Mouse (Mus musculus) heart, embryonic 12.5 days (tissue): ENCODE results near the gene Coil. TPM values are rescaled to one million over a fixed set of nuclear protein-coding genes. Genes with fewer than 3 reads are reported as not detected.
A peak's percentile ranks its signal among the peaks of the same experiment; 100 is the strongest.

ENCODE experiments used
- ATAC-seq: fragments of 200-750 bp; cut with Nextera tagmentation; 2 replicates; pipeline ENCODE4 v1.8.0; 2017; ENCODE audit warnings: moderate TSS enrichment, moderate library complexity; ENCODE audit not compliant: insufficient number of reproducible peaks, low FRiP score
- H3K27ac ChIP-seq: fragments of 300-500 bp; sonication (generic); 2 replicates; pipeline ENCODE4 v1.5.1; 2016; ENCODE audit warnings: mild to moderate bottlenecking, moderate library complexity; ENCODE audit not compliant: poor library complexity, severe bottlenecking
- H3K27me3 ChIP-seq: fragments of 300-500 bp; sonication (generic); replicated peaks from 2 replicates; pipeline ENCODE4 v1.6.1; 2016; ENCODE audit warnings: mild to moderate bottlenecking, moderate library complexity
- H3K36me3 ChIP-seq: fragments of 300-500 bp; sonication (generic); 2 replicates; pipeline ENCODE4 v1.6.1; 2016; ENCODE audit warnings: mild to moderate bottlenecking, moderate library complexity
- H3K4me1 ChIP-seq: fragments of 300-500 bp; sonication (generic); replicated peaks from 2 replicates; pipeline ENCODE4 v1.6.1; 2016; ENCODE audit warnings: mild to moderate bottlenecking
- H3K4me2 ChIP-seq: fragments of 300-500 bp; sonication (generic); 2 replicates; pipeline ENCODE4 v1.6.1; 2016; ENCODE audit warnings: mild to moderate bottlenecking, moderate library complexity
- H3K4me3 ChIP-seq: fragments of 300-500 bp; sonication (generic); 2 replicates; pipeline ENCODE4 v1.5.1; 2016; ENCODE audit warnings: mild to moderate bottlenecking
- H3K9ac ChIP-seq: fragments of 300-500 bp; sonication (generic); 2 replicates; pipeline ENCODE4 v1.6.1; 2016; ENCODE audit warnings: mild to moderate bottlenecking, moderate library complexity
- H3K9me3 ChIP-seq: fragments of 300-500 bp; sonication (generic); replicated peaks from 2 replicates; pipeline ENCODE4 v1.6.1; 2016; ENCODE audit warnings: mild to moderate bottlenecking, moderate library complexity
- WGBS: fragments of 180-500 bp; shearing (Covaris S2); methylation state at CpG from one replicate; pipeline ENCODE4 v1.1.7; 2016; 5-methylcytosine and 5-hydroxymethylcytosine counted together
- polyA plus RNA-seq: library from polyadenylated mRNA; unstranded; fragments of >200 nt; fragmentation: Nextera tagmentation; extraction: Ambion mirVana; gene quantifications from 2 replicates; pipeline ENCODE4 v1.2.1, GENCODE M21; 2016

Coil gene
- polyA plus RNA-seq, 1 experiment from 2014 or later: 15.5 TPM

DNA sequence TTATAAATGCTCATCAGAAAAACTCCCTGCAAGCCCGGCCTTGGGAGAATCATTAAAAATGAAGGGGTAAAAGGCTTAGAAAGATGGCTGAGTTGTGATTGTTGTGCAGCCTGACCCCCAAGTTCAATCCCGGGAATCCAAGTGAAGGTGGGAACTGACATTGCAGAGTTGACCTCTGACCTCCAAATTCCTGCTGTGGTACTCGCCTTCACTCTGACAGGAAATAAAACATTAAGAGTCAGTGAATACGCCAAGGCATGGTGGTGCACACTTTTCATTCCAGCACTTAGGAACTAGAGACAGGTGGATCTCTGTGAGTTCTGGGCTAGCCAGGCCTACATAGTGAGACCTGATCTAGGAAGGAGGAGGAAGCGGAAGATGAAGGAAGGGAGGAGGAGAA, 35.4 kb downstream of the Coil start:
- no peak for ATAC-seq
- H3K27me3 ChIP-seq: no peaks in the 10 kb centered on the region
- no peak overlapping the region for H3K27ac ChIP-seq
- H3K4me1 ChIP-seq: peaks cover 27% of the 10 kb centered on the region
- 74% methylated on average over 5 of the region's 5 CpGs for WGBS
- H3K9me3 ChIP-seq: no peaks in the 10 kb centered on the region
- peaks cover 53% of the 10 kb centered on the region for H3K36me3 ChIP-seq
- H3K4me3 ChIP-seq: no peak overlapping the region
- no peak overlapping the region for H3K9ac ChIP-seq
- H3K4me2 ChIP-seq: no peak overlapping the region

- Histone ChIP-seq H3K9ac (no peak overlapping the region), H3K36me3 (peaks cover 62% of the 10 kb centered on the region)
Observed at GRCm38 (mm10) chr11:89006404-89006803, 36.4 kb downstream of the Coil start.

DNA sequence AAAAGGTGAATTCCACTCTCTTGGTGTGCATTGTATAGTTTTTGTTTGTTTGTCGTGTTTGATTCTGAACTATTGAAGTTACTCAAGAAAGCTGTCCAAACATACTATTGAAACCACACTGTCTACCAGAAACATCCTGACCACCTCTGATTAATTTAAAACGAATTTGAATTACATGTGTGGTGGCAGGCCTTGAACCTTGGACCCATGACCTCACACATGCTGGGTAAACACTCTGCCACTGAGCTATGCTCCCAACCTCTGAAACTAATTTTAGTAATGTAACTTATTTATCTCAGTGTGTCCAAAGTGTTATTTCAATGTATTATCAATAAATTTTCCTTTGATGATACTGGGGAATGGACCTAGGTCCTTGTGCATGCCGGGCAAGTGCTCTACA, 37.5 kb downstream of the Coil start:
- H3K4me3 ChIP-seq: no peak overlapping the region
- H3K4me1 ChIP-seq: peaks cover 12% of the 10 kb centered on the region
- H3K27ac ChIP-seq: no peak overlapping the region
- H3K4me2 ChIP-seq: no peak overlapping the region
- H3K27me3 ChIP-seq: no peaks in the 10 kb centered on the region
- WGBS: 90% methylated on average over 3 of the region's 3 CpGs
- H3K9me3 ChIP-seq: 0 out of 2 replicates have a peak, but pooled peaks cover 3% of the 10 kb centered on the region
- peaks cover 74% of the 10 kb centered on the region for H3K36me3 ChIP-seq
- no peak overlapping the region for H3K9ac ChIP-seq
- ATAC-seq: no peak

More at GRCm38 (mm10) chr11:89006404-89006803, 36.4 kb downstream of the Coil start:
- Histone ChIP-seq H3K27ac (no peak overlapping the region), H3K4me3 (no peak overlapping the region), H3K9me3 (no peaks in the 10 kb centered on the region), H3K27me3 (no peaks in the 10 kb centered on the region), H3K4me2 (no peak overlapping the region), H3K4me1 (peaks cover 20% of the 10 kb centered on the region)
- no peak for ATAC-seq

GRCm38 (mm10) chr11:89009066-89009465, 39.0 kb downstream of the Coil start:
- Histone ChIP-seq H3K36me3 (peaks cover 89% of the 10 kb centered on the region), H3K4me3 (no peak overlapping the region)
- 83% methylated on average over 9 of the region's 9 CpGs for WGBS

GRCm38 (mm10) chr11:89009496-89009895, 39.4 kb downstream of the Coil start:
- H3K4me3 ChIP-seq: no peak overlapping the region
- ATAC-seq: no peak
- WGBS: 85% methylated on average over 7 of the region's 7 CpGs
- H3K4me1 ChIP-seq: no peaks in the 10 kb centered on the region
- peaks cover 92% of the 10 kb centered on the region for H3K36me3 ChIP-seq
- no peak overlapping the region for H3K4me2 ChIP-seq
- H3K27ac ChIP-seq: no peak overlapping the region
- H3K9me3 ChIP-seq: 0 out of 2 replicates have a peak, but pooled peaks cover 3% of the 10 kb centered on the region
- 0 out of 2 replicates have a peak overlapping the region, but pooled peaks have one; percentile 25 for H3K9ac ChIP-seq
- no peaks in the 10 kb centered on the region for H3K27me3 ChIP-seq

More at GRCm38 (mm10) chr11:89009066-89009465, 39.0 kb downstream of the Coil start:
- no peak overlapping the region for H3K4me2 ChIP-seq
- H3K9ac ChIP-seq: no peak overlapping the region
- no peaks in the 10 kb centered on the region for H3K27me3 ChIP-seq
- 0 out of 2 replicates have a peak, but pooled peaks cover 3% of the 10 kb centered on the region for H3K9me3 ChIP-seq
- H3K27ac ChIP-seq: no peak overlapping the region
- no peak for ATAC-seq
- no peaks in the 10 kb centered on the region for H3K4me1 ChIP-seq

- peaks cover under 1% of the 10 kb centered on the region; the same call in 1 of the 2 replicates for H3K4me1 ChIP-seq
- H3K4me2 ChIP-seq: no peak overlapping the region
- 88% methylated on average over 5 of the region's 5 CpGs for WGBS
- peaks cover 93% of the 10 kb centered on the region for H3K36me3 ChIP-seq
- 0 out of 2 replicates have a peak, but pooled peaks cover 3% of the 10 kb centered on the region for H3K9me3 ChIP-seq
- no peak for ATAC-seq
- no peak overlapping the region for H3K27ac ChIP-seq
- H3K27me3 ChIP-seq: no peaks in the 10 kb centered on the region
- no peak overlapping the region for H3K4me3 ChIP-seq
- H3K9ac ChIP-seq: no peak overlapping the region
Observed at GRCm38 (mm10) chr11:89012241-89012640, 42.2 kb downstream of the Coil start.

DNA sequence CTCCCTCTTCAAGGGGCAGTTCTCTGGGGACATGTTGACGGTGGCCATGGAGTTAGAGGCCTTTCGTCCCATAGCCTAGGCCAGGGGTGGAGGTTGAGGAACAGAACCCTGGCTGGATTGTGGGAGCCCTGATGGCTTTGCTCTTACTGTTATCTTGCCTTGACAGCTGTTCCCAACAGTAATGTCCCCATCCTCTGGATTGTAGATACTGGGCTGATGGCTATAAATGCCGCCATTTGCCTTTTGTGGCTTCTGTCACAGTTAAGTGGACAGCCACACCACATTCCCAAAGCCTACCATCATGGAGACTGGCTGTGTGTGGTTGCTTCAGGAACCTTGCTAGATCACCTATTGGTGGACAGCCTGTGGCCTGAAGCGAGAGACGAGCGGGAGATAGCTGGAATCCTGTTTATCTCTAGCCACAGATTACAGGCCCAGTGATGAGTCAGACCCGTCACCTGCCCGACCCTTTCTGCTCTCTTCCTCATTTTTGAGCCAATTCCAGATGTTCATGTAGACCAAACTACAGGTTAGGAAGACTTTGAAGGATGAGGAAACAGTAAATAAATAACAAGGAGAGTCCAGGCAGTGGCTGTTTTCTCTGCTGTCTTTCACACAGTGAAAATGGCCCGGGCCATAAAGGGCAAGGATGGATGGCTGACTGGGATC, 47.6 kb downstream of the Coil start:
- peak; percentile 47; the same call in 1 of the 2 replicates for ATAC-seq
- H3K27ac ChIP-seq: no peak overlapping the region
- H3K9me3 ChIP-seq: no peaks in the 10 kb centered on the region
- no peak overlapping the region for H3K4me3 ChIP-seq
- no peak overlapping the region for H3K9ac ChIP-seq
- H3K4me1 ChIP-seq: peaks cover 33% of the 10 kb centered on the region
- peaks cover 56% of the 10 kb centered on the region for H3K36me3 ChIP-seq
- WGBS: 68% methylated on average over 9 of the region's 9 CpGs
- H3K4me2 ChIP-seq: no peak overlapping the region
- H3K27me3 ChIP-seq: no peaks in the 10 kb centered on the region

GRCm38 (mm10) chr11:89020681-89021305, 50.7 kb downstream of the Coil start:
- 57% methylated on average over 9 of the region's 9 CpGs for WGBS
- peaks cover 27% of the 10 kb centered on the region for H3K36me3 ChIP-seq
- H3K9ac ChIP-seq: no peak overlapping the region
- H3K4me2 ChIP-seq: no peak overlapping the region
- no peak for ATAC-seq
- no peaks in the 10 kb centered on the region for H3K27me3 ChIP-seq
- peaks cover 56% of the 10 kb centered on the region for H3K4me1 ChIP-seq
- no peaks in the 10 kb centered on the region for H3K9me3 ChIP-seq
- no peak overlapping the region for H3K27ac ChIP-seq
- H3K4me3 ChIP-seq: no peak overlapping the region

GRCm38 (mm10) chr11:89021687-89022086, 51.6 kb downstream of the Coil start:
- Histone ChIP-seq H3K27ac (no peak overlapping the region), H3K27me3 (no peaks in the 10 kb centered on the region), H3K4me3 (no peak overlapping the region), H3K4me1 (peaks cover 59% of the 10 kb centered on the region), H3K4me2 (no peak overlapping the region), H3K9ac (no peak overlapping the region), H3K36me3 (peaks cover 18% of the 10 kb centered on the region), H3K9me3 (no peaks in the 10 kb centered on the region)
- 44% methylated on average over 7 of the region's 7 CpGs for WGBS
- ATAC-seq: no peak

GRCm38 (mm10) chr11:89022120-89022731, 52.2 kb downstream of the Coil start:
- 30% methylated on average over 8 of the region's 8 CpGs for WGBS
- Histone ChIP-seq H3K27ac (no peak overlapping the region), H3K9me3 (no peaks in the 10 kb centered on the region), H3K27me3 (no peaks in the 10 kb centered on the region), H3K4me2 (no peak overlapping the region), H3K9ac (no peak overlapping the region), H3K4me3 (no peak overlapping the region), H3K4me1 (peaks cover 58% of the 10 kb centered on the region), H3K36me3 (peaks cover 12% of the 10 kb centered on the region)
- no peak for ATAC-seq

DNA sequence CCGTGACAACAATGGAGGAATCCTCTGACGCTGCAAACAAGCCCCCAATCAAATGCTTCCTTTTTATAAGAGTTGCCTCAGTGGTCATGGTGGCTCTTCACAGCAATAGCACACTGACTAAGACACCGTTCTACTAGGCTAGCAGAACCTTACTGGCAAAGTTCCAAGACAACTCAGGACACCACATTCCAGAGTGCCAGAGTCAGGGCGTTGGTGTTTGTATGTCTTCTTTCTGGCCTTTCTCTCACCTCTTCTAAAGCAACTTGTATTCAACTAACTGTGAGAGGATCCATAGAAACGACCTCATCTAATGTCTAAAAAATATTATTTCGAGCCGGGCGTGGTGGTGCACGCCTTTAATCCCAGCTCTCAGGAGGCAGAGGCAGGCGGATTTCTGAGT, 53.4 kb downstream of the Coil start:
- WGBS: 65% methylated on average over 10 of the region's 10 CpGs
- Histone ChIP-seq H3K27ac (no peak overlapping the region), H3K27me3 (no peaks in the 10 kb centered on the region), H3K4me2 (no peak overlapping the region), H3K9ac (no peak overlapping the region), H3K4me3 (no peak overlapping the region), H3K36me3 (peaks cover 4% of the 10 kb centered on the region; the same call in 1 of the 2 replicates), H3K4me1 (peaks cover 59% of the 10 kb centered on the region), H3K9me3 (no peaks in the 10 kb centered on the region)
- no peak for ATAC-seq
